Mouse (Mus musculus) lung, adult 10 weeks (tissue): ENCODE results near the gene Gpr146. TPM values are rescaled to one million over a fixed set of nuclear protein-coding genes. Genes with fewer than 3 reads are reported as not detected.

Experiments used
- polyA plus RNA-seq: library from polyadenylated mRNA; stranded (reverse); fragments of 350-450 nt; fragmentation: Illumina TruSeq; extraction: RNeasy Lipid Tissue Mini Kit (QIAGEN cat#74804); gene quantifications from one replicate; pipeline ENCODE4 v1.2.3, GENCODE M21; 2014; ENCODE audit warnings: low read depth, low replicate concordance; ENCODE audit not compliant: insufficient read depth

The Gpr146 gene
- 29.3 TPM for polyA plus RNA-seq

GRCm38 (mm10) chr5:139377468-139378270, at the start of gene Gpr146:
TSS of gene Gpr146 (plus strand) at chr5:139377697.

GRCm38 (mm10) chr5:139351134-139351533, 26.4 kb upstream of the Gpr146 start, which contains the start of gene Cox19:
TSS of gene Cox19 (minus strand) at chr5:139351418.

GRCm38 (mm10) chr5:139352317-139352716, 25.2 kb upstream of the Gpr146 start, which contains the start of gene Cyp2w1:
TSS of gene Cyp2w1 (plus strand) at chr5:139352617.

GRCm38 (mm10) chr5:139404801-139405401, 27.4 kb downstream of the Gpr146 start, which contains the start of gene C130050O18Rik:
TSS of gene C130050O18Rik (plus strand) at chr5:139405280.

GRCm38 (mm10) chr5:139423026-139423865, 45.7 kb downstream of the Gpr146 start, which contains the start of gene Gper1:
TSS of gene Gper1 (plus strand) at chr5:139423151.

Other genes with a start within 250 kb of the Gpr146 start
- gene Prkar1b, start 227.7 kb upstream of the Gpr146 start, polyA plus RNA-seq: 11.8 TPM
- gene Dnaaf5, start 227.5 kb upstream of the Gpr146 start, polyA plus RNA-seq: 5.2 TPM
- gene Sun1, start 177.1 kb upstream of the Gpr146 start, polyA plus RNA-seq: 32.3 TPM
- 60.2 TPM for gene Get4, start 125.4 kb upstream of the Gpr146 start, polyA plus RNA-seq
- 6.6 TPM for gene Adap1, start 52.1 kb upstream of the Gpr146 start, polyA plus RNA-seq
- gene Cox19, start 26.3 kb upstream of the Gpr146 start, polyA plus RNA-seq: 42.2 TPM
- not detected for gene Cyp2w1, start 25.1 kb upstream of the Gpr146 start, polyA plus RNA-seq
- gene C130050O18Rik, start 27.6 kb downstream of the Gpr146 start, polyA plus RNA-seq: 2.5 TPM
- gene Gper1, start 45.5 kb downstream of the Gpr146 start, polyA plus RNA-seq: 0.72 TPM
- gene 3110082I17Rik, start 82.8 kb downstream of the Gpr146 start, polyA plus RNA-seq: 12.2 TPM
- 13.8 TPM for gene Zfand2a, start 106.9 kb downstream of the Gpr146 start, polyA plus RNA-seq
- not detected for gene Uncx, start 165.8 kb downstream of the Gpr146 start, polyA plus RNA-seq